10 mouse cellular contexts compared by ENCODE assay signal in the genomic region with DNA sequence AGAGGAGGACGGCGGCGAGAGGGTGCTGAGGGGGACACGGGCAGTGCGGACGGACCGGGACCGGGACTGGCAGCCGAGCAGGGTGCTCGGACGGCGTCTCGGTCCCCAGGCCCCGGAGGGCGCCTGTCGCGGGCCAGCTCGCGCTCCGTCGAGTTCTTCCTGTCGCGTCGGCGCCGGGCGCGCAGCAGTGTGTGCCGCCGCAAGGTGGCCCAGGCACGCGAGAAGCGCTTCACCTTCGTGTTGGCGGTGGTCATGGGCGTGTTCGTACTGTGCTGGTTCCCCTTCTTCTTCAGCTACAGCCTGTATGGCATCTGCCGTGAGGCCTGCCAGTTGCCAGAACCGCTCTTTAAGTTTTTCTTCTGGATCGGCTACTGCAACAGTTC. TPM values are rescaled to one million over a fixed set of nuclear protein-coding genes. Genes with fewer than 3 reads are reported as not detected.
A peak's percentile ranks its signal among the peaks of the same experiment; 100 is the strongest.
DNase-seq lines count a peak whose midpoint lies in the region; ATAC-seq and TF ChIP-seq lines count a peak whose summit lies in the region.
"Had no signal": no experiment of that assay in that cellular context is flagged by ENCODE, and none has a peak within 500 bp of the region (broad histone marks: within the 10 kb centered on the region; RNA-seq: fewer than 3 reads in every experiment).

No protein-coding gene starts in this region.

- no peaks in the 10 kb centered on the region for H3K36me3 ChIP-seq in neural tube, embryonic 15.5 days

- DNase-seq in gastrocnemius, adult 2 months, result no peak
- no peak for DNase-seq in gastrocnemius, adult 8-10 months (ENCODE audit: low spot score in 2 of 2)
- peak; percentile 29 for DNase-seq in right cerebral cortex, postnatal 25 days
- DNase-seq in right cerebral cortex, postnatal 36 days (ENCODE audit: low spot score in 2 of 2), result no peak
- peak; percentile 4 for DNase-seq in induced T-regulatory cell, adult 2 months (ENCODE audit: low read depth)
- no peak for DNase-seq in cerebellum, adult 11-12 months

- H3K9ac ChIP-seq in neural tube, embryonic 15.5 days (replicated peaks), result no peak overlapping the region

- 5% methylated on average over 40 of the region's 40 CpGs for WGBS in neural tube, embryonic 15.5 days

- peaks cover 82% of the 10 kb centered on the region for H3K27me3 ChIP-seq in neural tube, embryonic 15.5 days (replicated peaks)

- no peak for TF ChIP-seq CTCF in gastrocnemius, adult 2 months (IDR thresholded peaks at IDR 0.05)

- H3K27ac ChIP-seq in gastrocnemius, adult 2 months, result no peak overlapping the region
- no peak overlapping the region for H3K27ac ChIP-seq in neural tube, embryonic 15.5 days (replicated peaks)

- H3K4me2 ChIP-seq in neural tube, embryonic 15.5 days, result peak overlapping the region; percentile 96

- no peak; the same call in none of the 2 replicates for ATAC-seq in neural tube, embryonic 15.5 days (ENCODE audit: low FRiP score)
- ATAC-seq in megakaryocyte, adult 5-6 weeks (ENCODE audit: poor library complexity, severe bottlenecking), result no peak

- peaks cover 32% of the 10 kb centered on the region for H3K4me1 ChIP-seq in neural tube, embryonic 15.5 days

- no peaks in the 10 kb centered on the region for H3K9me3 ChIP-seq in neural tube, embryonic 15.5 days (replicated peaks)

- peak overlapping the region; percentile 26 for H3K4me3 ChIP-seq in gastrocnemius, adult 2 months
- H3K4me3 ChIP-seq in neural tube, embryonic 15.5 days (replicated peaks), result peak overlapping the region; percentile 54

- intact Hi-C loops in gastrocnemius, adult 2 months (cut with DNase I), result no loop called here

RNA-seq across cellular contexts. Expression of a gene that starts 2.7 kb away (rescaled TPM):
- total RNA-seq in gastrocnemius, adult 2 months (2021), result under 1 TPM; 0.25 to 0.26 TPM
- under 1 TPM; 0.12 to 0.31 (median 0.17) TPM for total RNA-seq in gastrocnemius, adult 8-10 months (2022)
- polyA plus RNA-seq in neural tube, embryonic 15.5 days (2015; fragmentation: Nextera tagmentation; extraction: Ambion mirVana), result 0.68 and 1.0 TPM in 2 replicates
- not detected in 2 replicates for total RNA-seq in megakaryocyte, adult 5-6 weeks (2015)
- total RNA-seq in megakaryocyte, adult 5-6 weeks (2017), result not detected in 2 replicates
- total RNA-seq: neutrophil, adult 5-6 weeks had no signal
- polyA plus RNA-seq: C2C12 had no signal

Comparison
In these comparisons a context has a peak if more than half of its experiments do, and no peak if none do; other contexts are left out.
1. DNase-seq: peak in right cerebral cortex, postnatal 25 days (single experiment) and induced T-regulatory cell, adult 2 months (single experiment); none in gastrocnemius, adult 2 months (single experiment), gastrocnemius, adult 8-10 months (0 of 2), right cerebral cortex, postnatal 36 days (0 of 2) and cerebellum, adult 11-12 months (single experiment).